In genomic region chr1:105813709-105814061, GRCm38 (mm10) we compare ENCODE assay signal across 12 mouse cellular contexts. TPM values are rescaled to one million over a fixed set of nuclear protein-coding genes. Genes with fewer than 3 reads are reported as not detected.
DNase-seq lines count a peak whose midpoint lies in the region; ATAC-seq and TF ChIP-seq lines count a peak whose summit lies in the region.
"Had no signal": no experiment of that assay in that cellular context is flagged by ENCODE, and none has a peak within 500 bp of the region (broad histone marks: within the 10 kb centered on the region; RNA-seq: fewer than 3 reads in every experiment).

No protein-coding gene starts in this region.

- 75% methylated on average over 11 of the region's 11 CpGs for WGBS in hindbrain, embryonic 14.5 days
- 81% methylated on average over 11 of the region's 11 CpGs for WGBS in hindbrain, embryonic 10.5 days
- WGBS in midbrain, embryonic 11.5 days, result 80% methylated on average over 11 of the region's 11 CpGs
- 75% methylated on average over 11 of the region's 11 CpGs for WGBS in midbrain, postnatal 0 days
- WGBS in intestine, embryonic 16.5 days, result 46% methylated on average over 11 of the region's 11 CpGs
- 47% methylated on average over 11 of the region's 11 CpGs for WGBS in stomach, postnatal 0 days

- no peaks in the 10 kb centered on the region for H3K9me3 ChIP-seq in hindbrain, embryonic 14.5 days (ENCODE audit: control insufficient read depth, low read length)
- H3K9me3 ChIP-seq in hindbrain, embryonic 10.5 days, result no peaks in the 10 kb centered on the region
- H3K9me3 ChIP-seq in midbrain, embryonic 11.5 days (ENCODE audit: control insufficient read depth, low read length), result no peaks in the 10 kb centered on the region
- no peaks in the 10 kb centered on the region for H3K9me3 ChIP-seq in midbrain, postnatal 0 days (ENCODE audit: low read length)
- H3K9me3 ChIP-seq in intestine, embryonic 16.5 days (ENCODE audit: control insufficient read depth, low read length), result no peaks in the 10 kb centered on the region
- H3K9me3 ChIP-seq in stomach, postnatal 0 days (ENCODE audit: control insufficient read depth, low read length), result no peaks in the 10 kb centered on the region
- H3K9me3 ChIP-seq: liver, embryonic 13.5 days had no signal

- H3K4me2 ChIP-seq in hindbrain, embryonic 14.5 days (replicated peaks), result no peak overlapping the region
- no peak overlapping the region for H3K4me2 ChIP-seq in midbrain, embryonic 11.5 days
- no peak overlapping the region for H3K4me2 ChIP-seq in midbrain, postnatal 0 days (ENCODE audit: low read depth, low read length, poor library complexity, severe bottlenecking)
- peak overlapping the region; percentile 21 for H3K4me2 ChIP-seq in intestine, embryonic 16.5 days (ENCODE audit: low read depth, low read length)
- H3K4me2 ChIP-seq in stomach, postnatal 0 days (replicated peaks; ENCODE audit: low read depth), result peak overlapping the region; percentile 31
- H3K4me2 ChIP-seq: liver, embryonic 13.5 days had no signal

- no peak for TF ChIP-seq EP300 in stomach, postnatal 0 days (optimal IDR thresholded peaks at IDR 0.05)

- TF ChIP-seq CTCF in midbrain, postnatal 0 days (IDR thresholded peaks at IDR 0.05), result no peak
- no peak for TF ChIP-seq CTCF in stomach, postnatal 0 days (IDR thresholded peaks at IDR 0.05; ENCODE audit: low read depth)

- H3K9ac ChIP-seq in hindbrain, embryonic 14.5 days, result no peak overlapping the region
- H3K9ac ChIP-seq in midbrain, embryonic 11.5 days (ENCODE audit: low read length), result no peak overlapping the region
- no peak overlapping the region for H3K9ac ChIP-seq in midbrain, postnatal 0 days (replicated peaks; ENCODE audit: low read length, poor library complexity, severe bottlenecking)
- no peak overlapping the region for H3K9ac ChIP-seq in intestine, embryonic 16.5 days (ENCODE audit: low read depth, low read length)
- H3K9ac ChIP-seq in stomach, postnatal 0 days (ENCODE audit: low read length), result no peak overlapping the region
- H3K9ac ChIP-seq: liver, embryonic 13.5 days had no signal

- 0 out of 2 replicates have a peak, but pooled peaks have one; percentile 40 for ATAC-seq in hindbrain, embryonic 14.5 days (ENCODE audit: low FRiP score)
- no peak for ATAC-seq in midbrain, embryonic 11.5 days (ENCODE audit: low FRiP score)
- no peak; the same call in 1 of the 2 replicates for ATAC-seq in midbrain, postnatal 0 days (ENCODE audit: low FRiP score)
- ATAC-seq in intestine, embryonic 16.5 days, result peak; percentile 64
- no peak; the same call in 1 of the 2 replicates for ATAC-seq in stomach, postnatal 0 days (ENCODE audit: low FRiP score, low TSS enrichment)
- ATAC-seq: activated CD4-positive, CD25-positive, alpha-beta regulatory T cell, adult 4 months had no signal

- no peaks in the 10 kb centered on the region for H3K4me1 ChIP-seq in hindbrain, embryonic 14.5 days (replicated peaks; ENCODE audit: control insufficient read depth, insufficient read depth, low read length)
- peaks cover 21% of the 10 kb centered on the region for H3K4me1 ChIP-seq in hindbrain, embryonic 10.5 days (replicated peaks)
- no peaks in the 10 kb centered on the region for H3K4me1 ChIP-seq in midbrain, embryonic 11.5 days (ENCODE audit: control insufficient read depth, insufficient read depth, low read length)
- H3K4me1 ChIP-seq in midbrain, postnatal 0 days (ENCODE audit: insufficient read depth, low read length), result no peaks in the 10 kb centered on the region
- H3K4me1 ChIP-seq in intestine, embryonic 16.5 days (ENCODE audit: control insufficient read depth, insufficient read depth, low read length), result peaks cover 9% of the 10 kb centered on the region; the same call in 1 of the 2 replicates
- no peaks in the 10 kb centered on the region for H3K4me1 ChIP-seq in stomach, postnatal 0 days (replicated peaks; ENCODE audit: control insufficient read depth, insufficient read depth)

- H3K27me3 ChIP-seq in hindbrain, embryonic 14.5 days (ENCODE audit: control insufficient read depth, insufficient read depth, low read length), result no peaks in the 10 kb centered on the region
- no peaks in the 10 kb centered on the region for H3K27me3 ChIP-seq in hindbrain, embryonic 10.5 days (ENCODE audit: insufficient read depth, poor library complexity, severe bottlenecking)
- H3K27me3 ChIP-seq in midbrain, embryonic 11.5 days (ENCODE audit: control insufficient read depth, insufficient read depth, low read length), result no peaks in the 10 kb centered on the region
- no peaks in the 10 kb centered on the region for H3K27me3 ChIP-seq in midbrain, postnatal 0 days (ENCODE audit: insufficient read depth, low read length)
- H3K27me3 ChIP-seq in intestine, embryonic 16.5 days (replicated peaks; ENCODE audit: control insufficient read depth, insufficient read depth, low read length), result no peaks in the 10 kb centered on the region
- no peaks in the 10 kb centered on the region for H3K27me3 ChIP-seq in stomach, postnatal 0 days (ENCODE audit: control insufficient read depth, insufficient read depth, low read length)
- H3K27me3 ChIP-seq: CH12.LX; liver, embryonic 13.5 days had no signal

- DNase-seq in hindbrain, embryonic 14.5 days (ENCODE audit: low spot score), result no peak
- no peak for DNase-seq in hindbrain, embryonic 10.5 days (ENCODE audit: low spot score)
- peak; percentile 81 for DNase-seq in midbrain, embryonic 11.5 days (ENCODE audit: low spot score, missing footprints)
- no peak for DNase-seq in midbrain, postnatal 0 days (ENCODE audit: low spot score)
- no peak for DNase-seq in stomach, postnatal 0 days (ENCODE audit: low spot score)
- no peak for DNase-seq in frontal cortex, postnatal 14 days (ENCODE audit: low spot score in 2 of 2)
- DNase-seq in right cerebral cortex, postnatal 25 days, result no peak
- DNase-seq: liver, embryonic 13.5 days; thymus, adult 18-20 months had no signal

- no peaks in the 10 kb centered on the region for H3K36me3 ChIP-seq in hindbrain, embryonic 14.5 days (replicated peaks; ENCODE audit: control insufficient read depth, insufficient read depth)
- H3K36me3 ChIP-seq in hindbrain, embryonic 10.5 days, result no peaks in the 10 kb centered on the region
- H3K36me3 ChIP-seq in midbrain, embryonic 11.5 days (ENCODE audit: control insufficient read depth, insufficient read depth, low read length), result no peaks in the 10 kb centered on the region
- H3K36me3 ChIP-seq in midbrain, postnatal 0 days (ENCODE audit: insufficient read depth, low read length), result no peaks in the 10 kb centered on the region
- no peaks in the 10 kb centered on the region for H3K36me3 ChIP-seq in intestine, embryonic 16.5 days (ENCODE audit: control insufficient read depth, insufficient read depth, low read length)
- no peaks in the 10 kb centered on the region for H3K36me3 ChIP-seq in stomach, postnatal 0 days (ENCODE audit: control insufficient read depth, insufficient read depth, low read length)
- H3K36me3 ChIP-seq: liver, embryonic 13.5 days had no signal

- no peak overlapping the region for H3K4me3 ChIP-seq in hindbrain, embryonic 14.5 days (replicated peaks; ENCODE audit: low read length)
- H3K4me3 ChIP-seq in hindbrain, embryonic 10.5 days, result no peak overlapping the region
- H3K4me3 ChIP-seq in midbrain, embryonic 11.5 days (ENCODE audit: low read depth, low read length), result no peak overlapping the region
- no peak overlapping the region for H3K4me3 ChIP-seq in midbrain, postnatal 0 days (ENCODE audit: low read depth, low read length)
- H3K4me3 ChIP-seq in intestine, embryonic 16.5 days (ENCODE audit: low read length), result no peak overlapping the region
- no peak overlapping the region for H3K4me3 ChIP-seq in stomach, postnatal 0 days (ENCODE audit: low read depth, low read length)
- H3K4me3 ChIP-seq: liver, embryonic 13.5 days had no signal

- no peak overlapping the region for H3K27ac ChIP-seq in hindbrain, embryonic 14.5 days
- no peak overlapping the region for H3K27ac ChIP-seq in hindbrain, embryonic 10.5 days
- no peak overlapping the region for H3K27ac ChIP-seq in midbrain, embryonic 11.5 days (ENCODE audit: low read depth, low read length)
- H3K27ac ChIP-seq in midbrain, postnatal 0 days (ENCODE audit: low read depth, low read length), result no peak overlapping the region
- H3K27ac ChIP-seq in intestine, embryonic 16.5 days (ENCODE audit: low read length), result peak overlapping the region; percentile 52; the same call in 1 of the 2 replicates
- no peak overlapping the region for H3K27ac ChIP-seq in stomach, postnatal 0 days (replicated peaks)
- H3K27ac ChIP-seq: liver, embryonic 13.5 days had no signal

RNA-seq across cellular contexts. Expression of gene Tnfrsf11a, which starts 33.2 kb away (rescaled TPM):
- polyA plus RNA-seq in hindbrain, embryonic 14.5 days (2014; fragmentation: Nextera tagmentation; extraction: Ambion mirVana), result 0.67 and 1.0 TPM in 2 replicates
- 0.27 and 0.34 TPM in 2 replicates for polyA plus RNA-seq in hindbrain, embryonic 10.5 days (2016; fragmentation: Nextera tagmentation; extraction: Ambion mirVana)
- polyA plus RNA-seq in midbrain, embryonic 11.5 days (2014; fragmentation: Nextera tagmentation; extraction: Ambion mirVana), result 0.26 and 0.44 TPM in 2 replicates
- 2.6 and 3.0 TPM in 2 replicates for total RNA-seq in midbrain, postnatal 0 days (2014; rRNA removed)
- 0.75 and 1.3 TPM in 2 replicates for polyA plus RNA-seq in midbrain, postnatal 0 days (2015; fragmentation: Nextera tagmentation; extraction: Ambion mirVana)
- polyA plus RNA-seq in intestine, embryonic 16.5 days (2015; fragmentation: Nextera tagmentation; extraction: Ambion mirVana), result 7.0 and 8.4 TPM in 2 replicates
- polyA plus RNA-seq in stomach, postnatal 0 days (2015; fragmentation: Nextera tagmentation; extraction: Ambion mirVana), result 3.2 and 3.8 TPM in 2 replicates

Comparison
In these comparisons a context has a peak if more than half of its experiments do, and no peak if none do; other contexts are left out.
1. ATAC-seq: peak in hindbrain, embryonic 14.5 days (single experiment) and intestine, embryonic 16.5 days (single experiment); none in midbrain, embryonic 11.5 days (single experiment), midbrain, postnatal 0 days (single experiment) and stomach, postnatal 0 days (single experiment).
2. H3K4me2 ChIP-seq: peak in intestine, embryonic 16.5 days (single experiment) and stomach, postnatal 0 days (single experiment); none in hindbrain, embryonic 14.5 days (single experiment), midbrain, embryonic 11.5 days (single experiment) and midbrain, postnatal 0 days (single experiment).